Mouse (Mus musculus) CH12.LX (cell line): ENCODE measurements around the gene Pdf. TPM values are rescaled to one million over a fixed set of nuclear protein-coding genes. Genes with fewer than 3 reads are reported as not detected.

Experiments used
- DNase-seq: peaks from one replicate; pipeline ENCODE4 v3.0.0-alpha.2; 2013; ENCODE audit errors: extremely low read depth
- H3K27ac ChIP-seq: 2 replicates; pipeline ENCODE4 v1.5.1; 2012; ENCODE audit warnings: low read depth, mild to moderate bottlenecking, control low read depth, moderate library complexity; ENCODE audit not compliant: insufficient read depth
- H3K27me3 ChIP-seq: replicated peaks from 2 replicates; pipeline ENCODE3; 2012; ENCODE audit warnings: inconsistent platforms
- H3K36me3 ChIP-seq, 2 experiments: replicated peaks in 1 of 2; 2 replicates each; pipeline versions ENCODE3 to v1.6.1; 2012; ENCODE audit warnings: inconsistent platforms in 1 of 2, low read length in 1 of 2, mild to moderate bottlenecking in 1 of 2, mixed read lengths in 1 of 2, moderate library complexity in 1 of 2; ENCODE audit not compliant: control insufficient read depth in 1 of 2, insufficient read depth in 1 of 2
- H3K4me1 ChIP-seq, 2 experiments: 2 replicates each; pipeline ENCODE4 v1.6.1; 2012; ENCODE audit warnings: inconsistent platforms in 1 of 2, moderate library complexity in 1 of 2; ENCODE audit not compliant: insufficient read depth in 2 of 2, control insufficient read depth in 1 of 2
- H3K4me2 ChIP-seq: 2 replicates; pipeline ENCODE4 v1.6.1; 2012; ENCODE audit warnings: low read depth, mild to moderate bottlenecking, control low read depth; ENCODE audit not compliant: poor library complexity, insufficient read depth, severe bottlenecking
- H3K4me3 ChIP-seq, 3 experiments: fragments of 150-350 bp in 1 of 3; sonication (generic) in 1 of 3; replicated peaks in 1 of 3; 2 replicates each; pipeline versions ENCODE3 to v1.5.1; 2011 to 2012; ENCODE audit warnings: low read depth in 2 of 3, low read length in 2 of 3, mild to moderate bottlenecking in 2 of 3, moderate library complexity in 2 of 3, control low read depth in 1 of 3, improper control_type of control experiment in 1 of 3, inconsistent platforms in 1 of 3, mixed read lengths in 1 of 3; ENCODE audit not compliant: poor library complexity in 1 of 3
- H3K79me2 ChIP-seq: replicated peaks from 2 replicates; pipeline ENCODE4 v1.6.1; 2012; ENCODE audit warnings: mild to moderate bottlenecking, moderate library complexity; ENCODE audit not compliant: control insufficient read depth, poor library complexity, insufficient read depth, severe bottlenecking; ENCODE audit errors: extremely low read depth
- H3K9ac ChIP-seq: 2 replicates; pipeline ENCODE4 v1.6.1; 2012; ENCODE audit warnings: low read depth, mild to moderate bottlenecking, control low read depth, moderate library complexity; ENCODE audit not compliant: insufficient read depth
- H3K9me3 ChIP-seq: replicated peaks from 2 replicates; pipeline ENCODE3; 2012; ENCODE audit warnings: low read length, inconsistent platforms, mixed read lengths
- BHLHE40 ChIP-seq: IDR thresholded peaks from 2 replicates; pipeline ENCODE4 v1.6.1; 2011; ENCODE audit warnings: mild to moderate bottlenecking, low read depth, low read length, improper control_type of control experiment
- CHD2 ChIP-seq: IDR thresholded peaks from 2 replicates; pipeline ENCODE4 v1.6.1; 2011; ENCODE audit warnings: low read length, improper control_type of control experiment
- E2F4 ChIP-seq: IDR thresholded peaks from 2 replicates; pipeline ENCODE4 v1.6.1; 2011; ENCODE audit warnings: low read depth, low read length, improper control_type of control experiment; ENCODE audit not compliant: insufficient replicate concordance
- ELF1 ChIP-seq: IDR thresholded peaks from 2 replicates; pipeline ENCODE4 v1.6.1; 2014; ENCODE audit warnings: low read depth, mild to moderate bottlenecking, inconsistent platforms, low read length, improper control_type of control experiment
- ETS1 ChIP-seq: conservative IDR thresholded peaks from 2 replicates; pipeline ENCODE4 v1.6.1; 2012; ENCODE audit warnings: low read depth, mild to moderate bottlenecking, inconsistent platforms, low read length, improper control_type of control experiment, moderate library complexity
- HCFC1 ChIP-seq: IDR thresholded peaks from 2 replicates; pipeline ENCODE4 v1.6.1; 2012; ENCODE audit warnings: low read depth, mild to moderate bottlenecking, inconsistent platforms, low read length, improper control_type of control experiment
- IRF4 ChIP-seq: IDR thresholded peaks from 2 replicates; pipeline ENCODE4 v1.6.1; 2014; ENCODE audit warnings: low read depth, mild to moderate bottlenecking, inconsistent platforms, low read length, improper control_type of control experiment
- JUND ChIP-seq: conservative IDR thresholded peaks from 2 replicates; pipeline ENCODE4 v1.6.1; 2011; ENCODE audit warnings: low read depth, low read length, improper control_type of control experiment
- KAT2A ChIP-seq: IDR thresholded peaks from 2 replicates; pipeline ENCODE4 v1.6.1; 2012; ENCODE audit warnings: low read length, improper control_type of control experiment, inconsistent platforms; ENCODE audit not compliant: insufficient replicate concordance
- MAX ChIP-seq: IDR thresholded peaks from 2 replicates; pipeline ENCODE4 v1.6.1; 2011; ENCODE audit warnings: low read length, improper control_type of control experiment
- MEF2A ChIP-seq: IDR thresholded peaks from 2 replicates; pipeline ENCODE4 v1.6.1; 2014; ENCODE audit warnings: low read depth, mild to moderate bottlenecking, inconsistent platforms, low read length, improper control_type of control experiment, borderline replicate concordance
- MXI1 ChIP-seq: IDR thresholded peaks from 2 replicates; pipeline ENCODE4 v1.6.1; 2011; ENCODE audit warnings: mild to moderate bottlenecking, low read depth, low read length, improper control_type of control experiment
- MYC ChIP-seq: IDR thresholded peaks from 2 replicates; pipeline ENCODE4 v1.6.1; 2011; ENCODE audit warnings: low read depth, mild to moderate bottlenecking, improper control_type of control experiment, low read length
- SIN3A ChIP-seq: IDR thresholded peaks from 2 replicates; pipeline ENCODE4 v1.6.1; 2012; ENCODE audit warnings: low read length, improper control_type of control experiment, inconsistent platforms
- TBP ChIP-seq: conservative IDR thresholded peaks from 2 replicates; pipeline ENCODE4 v1.6.1; 2011; ENCODE audit warnings: low read depth, low read length, improper control_type of control experiment
- USF1 ChIP-seq: IDR thresholded peaks from 2 replicates; pipeline ENCODE4 v1.6.1; 2014; ENCODE audit warnings: low read depth, mild to moderate bottlenecking, inconsistent platforms, low read length, improper control_type of control experiment
- USF2 ChIP-seq: conservative IDR thresholded peaks from 2 replicates; pipeline ENCODE4 v1.6.1; 2011; ENCODE audit warnings: low read depth, low read length, improper control_type of control experiment
- dilution Hi-C: fragments of 300-500 bp; cut with MboI; formaldehyde crosslinking; loops from 2 replicates; pipeline ENCODE4 v1.14.3; 2020; ENCODE audit warnings: low sequenced_read_pairs; ENCODE audit not compliant: extremely low pct_unique_long_range_greater_than_20kb, extremely low pct_ligation_motif_present
- in situ Hi-C: fragments of 300-500 bp; cut with MboI; formaldehyde crosslinking; loops from 3 replicates; pipeline ENCODE4 v1.14.3; 2019; ENCODE audit warnings: low sequenced_read_pairs, low pct_ligation_motif_present, low pct_unique_long_range_greater_than_20kb, mixed read lengths
- polyA plus RNA-seq: library from polyadenylated mRNA; unstranded; fragments of >175 nt; gene quantifications from 2 replicates; pipeline ENCODE4 v1.2.1, GENCODE M21; 2012; ENCODE audit warnings: low read depth; ENCODE audit not compliant: insufficient read length
- total RNA-seq, 2 experiments: library from RNA; depleted of rRNA; stranded (reverse); fragments of 300-350 nt in 1 of 2; fragments of >200 nt in 1 of 2; gene quantifications; 2 replicates each; pipeline ENCODE4 v1.2.3; 2012 to 2014

Gene Pdf
- total and polyA plus RNA-seq, 3 experiments = 34.6 to 49.4 (median 38.9) TPM

- TF ChIP-seq MEF2A (peak; percentile 74), ETS1 (no peak), TBP (no peak)
Observed at GRCm38 (mm10) chr8:107096366-107097036, 48.1 kb upstream of the Pdf start, which contains the start of gene Terf2 (continued).

GRCm38 (mm10) chr8:107095717-107096365 lies 47.4 kb upstream of the Pdf start:
- in situ Hi-C loops (no loop called here), dilution Hi-C loops (no loop called here)
- TF ChIP-seq USF2 = no peak
- TF ChIP-seq SIN3A = peak; percentile 96
- 0 out of 2 replicates have a peak, but pooled peaks have one; percentile 8 for TF ChIP-seq ETS1
- 0 out of 2 replicates have a peak, but pooled peaks have one; percentile 21 for TF ChIP-seq CHD2
- peak; percentile 55; the same call in 1 of the 2 replicates for TF ChIP-seq MAX
- TF ChIP-seq MYC = peak; percentile 72
- no peak for TF ChIP-seq JUND
- TF ChIP-seq BHLHE40 = peak; percentile 27; the same call in 1 of the 2 replicates
- TF ChIP-seq USF1 = no peak
- TF ChIP-seq IRF4 = 0 out of 2 replicates have a peak, but pooled peaks have one; percentile 10
- TF ChIP-seq KAT2A = 0 out of 2 replicates have a peak, but pooled peaks have one; percentile 35
- peak; percentile 44 for TF ChIP-seq ELF1
- peak; percentile 31; the same call in 1 of the 2 replicates for TF ChIP-seq TBP
- TF ChIP-seq MXI1 = peak; percentile 53; the same call in 1 of the 2 replicates
- peak; percentile 74 for TF ChIP-seq HCFC1
- 0 out of 2 replicates have a peak, but pooled peaks have one; percentile 44 for TF ChIP-seq E2F4
- peak overlapping the region; percentile 78 for H3K27ac ChIP-seq
- H3K9me3 ChIP-seq = no peaks in the 10 kb centered on the region
- H3K4me1 ChIP-seq = peaks cover 7 to 26% of the 10 kb centered on the region in 2 experiments
- peak overlapping the region; percentile 51 for H3K4me2 ChIP-seq
- peak overlapping the region; percentile 86 to 93 (median 92) for H3K4me3 ChIP-seq
- peaks cover 40% of the 10 kb centered on the region for H3K79me2 ChIP-seq
- peak; percentile 45 for DNase-seq
- H3K9ac ChIP-seq = peak overlapping the region; percentile 78
- no peaks in the 10 kb centered on the region for H3K27me3 ChIP-seq
- peaks cover 16 to 37% of the 10 kb centered on the region in 2 experiments for H3K36me3 ChIP-seq
